Mouse (Mus musculus) myocyte (in vitro differentiated cells): ENCODE measurements at regions not wholly inside any gene's neighbourhood (a gene's known extent, or its start where the extent isn't known, plus 50 kb on each side); places are given as distances from the start of the nearest gene placed in this dataset.

Experiments used
- H3K27me3 ChIP-seq: one replicate; pipeline ENCODE4 v1.6.1; 2011; ENCODE audit not compliant: control insufficient read depth, insufficient read depth, insufficient read length
- H3K36me3 ChIP-seq: one replicate; pipeline ENCODE4 v1.6.1; 2011; ENCODE audit not compliant: control insufficient read depth, insufficient read depth
- H3K4me2 ChIP-seq: one replicate; pipeline ENCODE4 v1.6.1; 2011; ENCODE audit warnings: low read depth, control low read depth
- H3K4me3 ChIP-seq: one replicate; pipeline ENCODE4 v1.5.1; 2011; ENCODE audit warnings: mild to moderate bottlenecking, control low read depth, moderate library complexity
- H3K79me2 ChIP-seq: one replicate; pipeline ENCODE4 v1.6.1; 2011; ENCODE audit not compliant: control insufficient read depth, insufficient read depth
- H3ac ChIP-seq: one replicate; pipeline ENCODE4 v1.6.1; 2011; ENCODE audit not compliant: control insufficient read depth, insufficient read length
- CEBPB ChIP-seq: IDR thresholded peaks from 2 replicates; pipeline ENCODE4 v1.6.1; 2011; ENCODE audit warnings: mild to moderate bottlenecking, moderate library complexity; ENCODE audit not compliant: poor library complexity, insufficient read depth, severe bottlenecking
- E2F4 ChIP-seq: IDR thresholded peaks from one replicate; pipeline ENCODE4 v1.6.1; 2011; ENCODE audit warnings: mild to moderate bottlenecking, control low read depth, moderate library complexity; ENCODE audit not compliant: insufficient read depth
- MAX ChIP-seq: IDR thresholded peaks from one replicate; pipeline ENCODE4 v1.6.1; 2011; ENCODE audit warnings: low read depth, mild to moderate bottlenecking, control low read depth
- MYOD1 ChIP-seq, 3 experiments: IDR thresholded peaks; one replicate each; pipeline ENCODE4 v1.6.1; 2011; ENCODE audit warnings: control low read depth in 2 of 3, low read depth in 2 of 3, mild to moderate bottlenecking in 2 of 3, moderate library complexity in 1 of 3; ENCODE audit not compliant: insufficient read length in 2 of 3, control insufficient read depth in 1 of 3
- MYOG ChIP-seq, 3 experiments: IDR thresholded peaks; one replicate each; pipeline ENCODE4 v1.6.1; 2011; ENCODE audit warnings: control low read depth in 2 of 3, low read depth in 2 of 3, mild to moderate bottlenecking in 2 of 3; ENCODE audit not compliant: insufficient read length in 2 of 3, control insufficient read depth in 1 of 3, insufficient read depth in 1 of 3
- POLR2A ChIP-seq: IDR thresholded peaks from one replicate; pipeline ENCODE4 v1.6.1; 2011; ENCODE audit warnings: low read depth, mild to moderate bottlenecking, control low read depth, moderate library complexity; ENCODE audit not compliant: insufficient read length
- POLR2AphosphoS2 ChIP-seq: IDR thresholded peaks from one replicate; pipeline ENCODE4 v1.6.1; 2011; ENCODE audit warnings: low read depth, control low read depth; ENCODE audit not compliant: insufficient read length
- REST ChIP-seq: IDR thresholded peaks from one replicate; pipeline ENCODE4 v1.6.1; 2011; ENCODE audit warnings: mild to moderate bottlenecking, control low read depth, moderate library complexity; ENCODE audit not compliant: insufficient read depth, insufficient read length
- SRF ChIP-seq: IDR thresholded peaks from one replicate; pipeline ENCODE4 v1.6.1; 2011; ENCODE audit warnings: low read depth; ENCODE audit not compliant: control insufficient read depth, insufficient read length
- TCF12 ChIP-seq: IDR thresholded peaks from one replicate; pipeline ENCODE4 v1.6.1; 2011; ENCODE audit warnings: mild to moderate bottlenecking, control low read depth; ENCODE audit not compliant: poor library complexity, insufficient read depth, severe bottlenecking
- TCF3 ChIP-seq: IDR thresholded peaks from one replicate; pipeline ENCODE4 v1.6.1; 2011; ENCODE audit warnings: low read depth, control low read depth; ENCODE audit not compliant: insufficient read length
- USF1 ChIP-seq: IDR thresholded peaks from one replicate; pipeline ENCODE4 v1.6.1; 2011; ENCODE audit warnings: low read depth, mild to moderate bottlenecking, control low read depth, moderate library complexity

GRCm38 (mm10) chr12:43860479-43860878 lies 349.6 kb downstream of the Dnajb9 start:
- Histone ChIP-seq H3ac (no peak overlapping the region), H3K4me3 (no peak overlapping the region), H3K4me2 (no peak overlapping the region), H3K79me2 (no peaks in the 10 kb centered on the region), H3K36me3 (no peaks in the 10 kb centered on the region), H3K27me3 (no peaks in the 10 kb centered on the region)
- no peak for TF ChIP-seq MYOG (IDR thresholded peaks at IDR 0.05; ENCODE audit: control insufficient read depth in 1 of 3, insufficient read depth in 1 of 3, insufficient read length in 2 of 3, low read depth in 2 of 3)
- TF ChIP-seq SRF: no peak
- TF ChIP-seq USF1: no peak
- no peak for TF ChIP-seq E2F4
- TF ChIP-seq MYOD1 (IDR thresholded peaks at IDR 0.05; ENCODE audit: control insufficient read depth in 1 of 3, insufficient read length in 2 of 3, low read depth in 2 of 3): no peak
- no peak for TF ChIP-seq REST
- TF ChIP-seq POLR2A: no peak
- TF ChIP-seq MAX: no peak
- no peak for TF ChIP-seq POLR2AphosphoS2
- TF ChIP-seq CEBPB: no peak
- TF ChIP-seq TCF12: no peak
- no peak for TF ChIP-seq TCF3

GRCm38 (mm10) chr12:43856370-43856769 lies 353.8 kb downstream of the Dnajb9 start:
- Histone ChIP-seq H3K79me2 (no peaks in the 10 kb centered on the region), H3K4me2 (no peak overlapping the region), H3ac (no peak overlapping the region), H3K27me3 (no peaks in the 10 kb centered on the region), H3K36me3 (no peaks in the 10 kb centered on the region), H3K4me3 (no peak overlapping the region)
- TF ChIP-seq MYOD1 (IDR thresholded peaks at IDR 0.05; ENCODE audit: control insufficient read depth in 1 of 3, insufficient read length in 2 of 3, low read depth in 2 of 3) (no peak), POLR2A (no peak), E2F4 (no peak), TCF12 (no peak), USF1 (no peak), TCF3 (no peak), MAX (no peak), MYOG (IDR thresholded peaks at IDR 0.05; ENCODE audit: control insufficient read depth in 1 of 3, insufficient read depth in 1 of 3, insufficient read length in 2 of 3, low read depth in 2 of 3) (no peak), CEBPB (no peak), REST (no peak), SRF (no peak), POLR2AphosphoS2 (no peak)

GRCm38 (mm10) chr12:43852246-43852645 lies 357.9 kb downstream of the Dnajb9 start:
- H3K36me3 ChIP-seq: no peaks in the 10 kb centered on the region
- H3ac ChIP-seq: no peak overlapping the region
- no peaks in the 10 kb centered on the region for H3K27me3 ChIP-seq
- H3K4me3 ChIP-seq: no peak overlapping the region
- H3K79me2 ChIP-seq: no peaks in the 10 kb centered on the region
- no peak overlapping the region for H3K4me2 ChIP-seq
- no peak for TF ChIP-seq USF1
- TF ChIP-seq SRF: no peak
- TF ChIP-seq E2F4: no peak
- no peak for TF ChIP-seq TCF12
- TF ChIP-seq TCF3: no peak
- no peak for TF ChIP-seq POLR2A
- no peak for TF ChIP-seq MYOD1 (IDR thresholded peaks at IDR 0.05; ENCODE audit: control insufficient read depth in 1 of 3, insufficient read length in 2 of 3, low read depth in 2 of 3)
- no peak for TF ChIP-seq MAX
- no peak for TF ChIP-seq REST
- TF ChIP-seq MYOG (IDR thresholded peaks at IDR 0.05; ENCODE audit: control insufficient read depth in 1 of 3, insufficient read depth in 1 of 3, insufficient read length in 2 of 3, low read depth in 2 of 3): no peak
- TF ChIP-seq CEBPB: no peak
- TF ChIP-seq POLR2AphosphoS2: no peak

- Histone ChIP-seq H3K4me3 (no peak overlapping the region), H3K36me3 (no peaks in the 10 kb centered on the region), H3K4me2 (no peak overlapping the region), H3K27me3 (no peaks in the 10 kb centered on the region), H3ac (no peak overlapping the region), H3K79me2 (no peaks in the 10 kb centered on the region)
- TF ChIP-seq POLR2AphosphoS2 (no peak), MYOG (IDR thresholded peaks at IDR 0.05; ENCODE audit: control insufficient read depth in 1 of 3, insufficient read depth in 1 of 3, insufficient read length in 2 of 3, low read depth in 2 of 3) (no peak), MAX (no peak), TCF12 (no peak), REST (no peak), MYOD1 (IDR thresholded peaks at IDR 0.05; ENCODE audit: control insufficient read depth in 1 of 3, insufficient read length in 2 of 3, low read depth in 2 of 3) (no peak), USF1 (no peak), CEBPB (no peak), POLR2A (no peak), TCF3 (no peak), E2F4 (no peak), SRF (no peak)
Observed at GRCm38 (mm10) chr12:43851264-43852009, 358.7 kb downstream of the Dnajb9 start.
